Mouse (Mus musculus) spleen, adult 18-20 months (tissue): ENCODE results near the gene Actrt3.

Experiments used
- DNase-seq, 2 experiments: peaks; one replicate each; pipeline ENCODE4 v3.0.0; 2022; ENCODE audit warnings: mixed read lengths in 2 of 2

Actrt3 gene

GRCm38 (mm10) chr3:30599711-30600545 lies at the start of gene Actrt3:
Gene Actrt3, minus strand, starts transcription at chr3:30599939.
- DNase-seq = peak; percentile 26 to 43

DNA sequence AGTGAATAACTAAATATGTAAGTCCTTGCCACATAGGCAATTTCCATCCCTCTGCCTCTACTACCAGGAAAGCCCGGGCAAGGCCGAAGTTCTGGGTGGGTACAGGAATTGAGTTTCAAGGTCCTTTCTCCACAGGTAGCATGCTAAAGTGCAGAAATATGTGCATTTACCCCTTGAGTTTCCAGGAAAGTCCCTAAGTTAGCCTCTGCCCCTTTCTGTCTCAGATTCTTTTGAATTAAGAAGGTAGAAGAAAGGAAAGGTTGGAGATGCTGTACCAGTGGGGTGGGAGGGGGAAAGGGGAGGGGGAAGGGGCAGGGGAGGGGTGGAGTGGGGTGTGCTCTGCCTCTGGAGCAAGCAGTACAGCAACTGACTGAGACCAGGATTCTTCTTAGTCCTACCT lies 48.7 kb upstream of the Actrt3 start:
- no peak for DNase-seq

- DNase-seq = no peak
These were observed 47.8 kb upstream of the Actrt3 start, which contains the start of gene Lrrc34 for GRCm38 (mm10) chr3:30647440-30648090. Gene Lrrc34, minus strand, starts transcription at chr3:30647869.

- no peak for DNase-seq
These were observed 47.0 kb upstream of the Actrt3 start for GRCm38 (mm10) chr3:30646761-30647160.

GRCm38 (mm10) chr3:30644207-30644606 lies 44.5 kb upstream of the Actrt3 start, which contains the start of gene Lrriq4:
Gene Lrriq4, plus strand, starts transcription at chr3:30644507.
- DNase-seq = no peak

DNA sequence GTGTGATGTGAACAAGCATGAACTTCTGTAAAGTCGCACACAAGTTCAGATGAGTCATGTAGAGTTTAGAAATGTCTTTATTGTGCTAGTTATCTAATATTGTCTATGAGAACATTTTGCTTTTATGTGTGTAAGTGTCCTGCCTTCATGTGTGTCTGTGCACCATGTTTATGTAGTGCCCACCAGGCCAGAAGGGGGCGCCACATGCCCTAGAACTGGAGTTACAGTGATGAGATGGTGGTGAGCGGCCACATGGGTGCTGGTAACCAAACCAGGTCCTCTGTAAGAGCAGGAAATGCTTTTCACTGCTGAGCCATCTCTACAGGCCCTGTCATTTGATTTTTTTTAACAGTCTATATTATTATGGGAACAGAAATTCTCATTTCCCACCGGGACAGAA lies 35.9 kb upstream of the Actrt3 start:
- no peak for DNase-seq

- no peak for DNase-seq
These were observed 33.9 kb upstream of the Actrt3 start for GRCm38 (mm10) chr3:30633681-30634080.

GRCm38 (mm10) chr3:30620132-30620531 lies 20.4 kb upstream of the Actrt3 start:
- no peak for DNase-seq

DNA sequence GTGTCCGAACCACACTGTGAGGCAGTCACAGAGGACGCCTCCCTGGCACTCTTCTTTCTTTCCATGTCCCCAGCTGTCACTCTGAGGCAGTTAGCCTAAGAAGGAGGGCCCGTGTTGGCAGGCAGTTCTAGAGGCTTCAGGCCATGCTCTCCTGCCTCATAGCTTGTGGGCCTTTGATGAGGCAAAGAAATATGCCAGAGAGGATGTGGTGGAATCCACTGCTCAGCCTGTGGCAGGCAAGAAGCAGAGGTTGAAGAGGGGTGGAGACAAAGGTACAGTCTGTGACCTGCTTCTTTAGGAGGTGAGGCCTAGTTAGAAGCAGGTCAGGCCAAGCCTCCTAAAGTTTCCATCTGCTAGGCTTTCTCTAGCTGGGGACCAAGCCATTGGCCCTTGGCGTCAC lies 11.2 kb upstream of the Actrt3 start:
- DNase-seq = no peak

DNA sequence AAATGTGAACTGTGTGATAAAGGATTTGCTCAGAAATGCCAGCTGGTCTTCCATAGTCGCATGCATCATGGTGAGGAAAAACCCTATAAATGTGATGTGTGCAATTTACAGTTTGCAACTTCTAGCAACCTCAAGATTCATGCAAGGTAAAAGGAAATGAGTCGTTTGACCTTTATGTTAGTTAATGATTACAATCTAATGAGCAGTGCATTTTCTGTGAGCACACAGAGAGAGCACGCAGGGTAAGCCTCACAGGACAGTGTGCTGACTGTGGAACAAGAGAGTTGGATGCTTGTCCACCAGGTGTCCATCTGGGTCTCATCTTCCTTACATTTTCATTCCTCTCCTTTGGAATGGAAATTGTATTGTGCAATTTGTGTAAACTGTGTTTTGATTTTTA lies 9.3 kb upstream of the Actrt3 start:
- DNase-seq = no peak

DNA sequence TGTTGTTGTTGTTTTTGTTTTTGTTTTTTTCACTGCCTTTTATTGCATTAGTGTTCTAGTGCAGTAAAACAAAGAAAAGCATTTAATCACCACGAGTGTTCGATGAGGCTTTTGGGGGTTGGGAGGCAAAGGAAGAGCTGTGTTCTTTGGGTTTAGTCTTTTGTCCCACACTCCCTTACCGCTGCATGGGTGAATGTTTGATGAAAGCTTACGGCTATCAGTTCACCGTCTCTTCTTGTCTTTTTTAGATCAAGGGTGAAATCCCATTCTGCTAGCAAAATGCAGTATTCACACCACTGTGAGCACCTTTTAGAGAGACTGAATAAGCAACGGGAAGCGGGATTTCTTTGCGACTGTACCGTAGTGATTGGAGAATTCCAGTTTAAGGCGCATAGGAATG lies 3.5 kb upstream of the Actrt3 start:
- no peak for DNase-seq

GRCm38 (mm10) chr3:30602740-30603098 lies 3.0 kb upstream of the Actrt3 start:
- no peak for DNase-seq

GRCm38 (mm10) chr3:30602065-30602739 lies 2.5 kb upstream of the Actrt3 start, which contains the start of gene Mynn:
Gene Mynn, plus strand, starts transcription at chr3:30602065.
- peak; percentile 94 to 98 for DNase-seq

DNA sequence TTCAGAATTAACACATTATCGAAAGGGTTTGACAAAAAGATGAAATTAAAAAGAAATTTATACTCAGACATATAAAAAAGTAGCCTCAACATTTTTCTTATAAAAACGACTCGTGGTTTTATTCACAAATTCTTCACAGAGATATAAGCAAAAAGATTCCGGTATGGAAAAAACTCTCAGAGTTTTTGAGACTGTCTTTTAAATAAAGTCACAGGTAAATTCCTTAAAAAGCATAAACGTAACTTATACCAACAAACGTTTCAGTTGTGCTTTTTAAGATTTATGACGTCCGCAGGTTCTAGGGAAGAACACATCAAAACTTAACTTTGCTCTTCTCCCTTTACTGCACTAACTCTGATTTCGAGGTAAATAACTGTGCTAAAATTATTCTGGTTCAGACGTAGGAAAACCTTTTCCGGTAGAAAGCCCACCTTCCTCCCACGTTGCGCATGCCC lies 1.9 kb upstream of the Actrt3 start:
- no peak for DNase-seq

DNA sequence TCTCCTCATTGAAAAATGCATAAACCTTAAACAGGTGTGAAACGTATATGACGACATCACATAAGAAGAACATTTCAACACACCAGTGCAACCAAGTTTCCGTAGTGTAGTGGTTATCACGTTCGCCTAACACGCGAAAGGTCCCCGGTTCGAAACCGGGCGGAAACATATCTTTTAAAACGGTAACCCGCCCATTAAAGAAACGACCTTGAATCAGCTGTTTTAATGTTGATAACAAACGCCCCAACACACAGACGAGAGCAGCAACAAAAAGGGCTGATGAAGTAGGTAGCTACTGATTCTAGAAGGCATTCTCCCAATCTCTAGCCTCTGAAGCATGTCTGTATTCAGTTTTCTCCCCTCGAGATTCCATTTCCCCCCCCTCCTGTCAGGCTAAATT lies 1.4 kb upstream of the Actrt3 start:
- peak; percentile 77 to 89 for DNase-seq

GRCm38 (mm10) chr3:30600717-30601116 lies 978 bp upstream of the Actrt3 start:
- peak; percentile 20 to 43 for DNase-seq

- DNase-seq = no peak
These were observed 2.5 kb downstream of the Actrt3 start for GRCm38 (mm10) chr3:30597271-30597670.

- peak in 1 of 2 experiments; percentile 23 for DNase-seq
These were observed 4.5 kb downstream of the Actrt3 start for GRCm38 (mm10) chr3:30595111-30595832.

DNA sequence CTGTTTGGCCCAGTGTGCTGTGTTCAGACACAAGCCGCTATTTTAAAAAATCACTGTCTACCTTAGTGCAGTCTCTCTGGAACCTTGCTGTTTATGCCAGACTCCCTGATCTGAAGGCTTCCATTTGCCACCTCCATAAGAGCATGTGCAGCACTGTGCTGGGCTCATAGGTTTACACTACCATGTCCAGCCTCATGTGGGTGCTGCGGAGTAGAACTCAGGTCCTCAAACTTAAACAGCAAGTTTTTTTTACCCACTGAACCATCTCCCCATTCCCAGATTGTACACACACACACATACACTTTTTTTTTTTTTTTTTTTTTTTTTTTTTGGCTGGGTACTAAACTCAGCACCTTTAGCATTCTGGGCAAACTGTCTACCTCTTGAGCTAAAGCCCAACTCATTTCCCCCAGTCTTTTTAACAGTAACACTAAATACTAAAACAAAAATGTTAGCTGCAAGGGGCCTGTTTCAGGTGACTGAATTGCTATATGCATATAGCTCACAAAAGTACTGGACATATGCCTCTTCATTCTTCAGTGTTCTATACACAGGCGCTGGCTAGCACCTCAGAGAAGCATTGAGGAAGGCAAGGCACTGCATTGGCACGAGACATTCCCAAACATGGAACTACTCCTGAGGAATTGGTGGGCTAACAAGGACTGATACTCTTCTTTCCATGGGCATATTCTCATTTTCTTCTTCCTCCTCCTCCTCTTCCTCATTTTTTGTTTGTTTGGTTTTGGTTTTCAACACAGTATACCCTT lies 5.8 kb downstream of the Actrt3 start:
- DNase-seq = no peak

- no peak for DNase-seq
These were observed 7.3 kb downstream of the Actrt3 start for GRCm38 (mm10) chr3:30592418-30592853.

DNA sequence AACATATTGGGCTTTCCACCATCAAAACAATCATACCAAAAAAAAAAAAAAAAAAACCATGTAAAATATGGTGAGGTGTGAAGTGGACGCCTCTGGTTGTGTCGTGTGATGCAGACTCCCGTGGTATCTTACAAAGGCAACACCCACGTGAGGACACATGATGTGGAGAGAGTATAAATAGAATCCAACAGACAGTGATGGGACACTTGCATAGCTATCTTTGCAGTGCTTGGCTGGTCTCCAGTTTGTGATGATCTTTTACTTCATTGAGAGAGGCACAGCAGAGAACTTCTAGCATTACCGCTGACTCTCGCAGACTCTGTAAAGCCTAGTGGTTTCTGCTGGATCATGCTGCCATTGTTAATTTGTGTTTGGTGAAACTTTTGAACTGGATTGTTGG lies 10.9 kb downstream of the Actrt3 start:
- no peak for DNase-seq

DNA sequence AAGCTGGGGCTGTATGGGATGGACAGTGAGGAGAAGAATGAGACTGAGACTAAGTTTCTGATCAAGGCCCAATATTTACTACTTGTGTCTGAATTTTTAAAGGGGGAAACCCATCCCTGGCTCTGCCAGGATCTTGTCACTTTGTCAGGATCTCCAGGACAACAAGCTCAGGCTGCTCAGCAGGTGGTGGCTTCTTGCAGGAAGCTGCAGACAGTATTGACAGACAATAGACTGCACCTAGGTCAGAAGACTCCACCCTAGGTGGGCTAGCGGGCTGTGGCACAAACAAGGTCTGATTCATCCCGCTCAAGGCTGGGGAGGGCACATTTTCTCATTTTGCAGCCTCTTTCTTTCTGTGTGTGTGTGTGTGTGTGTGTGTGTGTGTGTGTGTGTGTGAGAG lies 26.2 kb downstream of the Actrt3 start:
- DNase-seq = no peak
